Mouse (Mus musculus) kidney, adult 2 months (tissue): ENCODE results near the gene Lrrc4. TPM values are rescaled to one million over a fixed set of nuclear protein-coding genes. Genes with fewer than 3 reads are reported as not detected.

Experiments
- DNase-seq: peaks from one replicate; pipeline ENCODE4 v3.0.0; 2021
- H3K27ac ChIP-seq: fragments of 200-500 bp; 2 replicates; pipeline ENCODE4 v1.5.1; 2012; ENCODE audit warnings: low read depth, low read length, control low read depth, inconsistent platforms; ENCODE audit not compliant: insufficient read depth
- H3K27me3 ChIP-seq: fragments of 200-500 bp; replicated peaks from 2 replicates; pipeline ENCODE4 v1.6.1; 2012; ENCODE audit warnings: mild to moderate bottlenecking, moderate library complexity, low read length, inconsistent platforms; ENCODE audit not compliant: control insufficient read depth, insufficient read depth
- H3K36me3 ChIP-seq: fragments of 200-500 bp; 2 replicates; pipeline ENCODE4 v1.6.1; 2012; ENCODE audit warnings: mild to moderate bottlenecking, moderate library complexity, low read length, inconsistent platforms; ENCODE audit not compliant: control insufficient read depth, insufficient read depth
- H3K4me1 ChIP-seq: fragments of 200-500 bp; 2 replicates; pipeline ENCODE4 v1.6.1; 2011; ENCODE audit warnings: low read length; ENCODE audit not compliant: control insufficient read depth, insufficient read depth
- H3K4me3 ChIP-seq: fragments of 200-500 bp; 2 replicates; pipeline ENCODE4 v1.5.1; 2011; ENCODE audit warnings: mild to moderate bottlenecking, low read depth, low read length, control low read depth; ENCODE audit not compliant: insufficient read depth
- CTCF ChIP-seq: fragments of 200-500 bp; conservative IDR thresholded peaks from 2 replicates; pipeline ENCODE4 v1.5.1; 2011; ENCODE audit warnings: low read depth, mild to moderate bottlenecking, control low read depth, low read length, moderate library complexity, mixed read lengths; ENCODE audit not compliant: insufficient read depth, insufficient read length
- POLR2A ChIP-seq: fragments of 200-500 bp; IDR thresholded peaks from one replicate; pipeline ENCODE4 v1.6.1; 2011; ENCODE audit warnings: low read depth, low read length, control low read depth
- WGBS: fragments of 180-500 bp; shearing (Covaris S2); methylation state at CpG from one replicate; pipeline ENCODE4 v1.1.7; 2018; 5-methylcytosine and 5-hydroxymethylcytosine counted together
- polyA plus RNA-seq: library from polyadenylated mRNA; depleted of rRNA; stranded (reverse); fragments of >200 nt; gene quantifications from 2 replicates; pipeline ENCODE4 v1.2.3, GENCODE M21; 2012

Gene Lrrc4
- polyA plus RNA-seq, 1 experiment: 0.56 TPM

GRCm38 (mm10) chr6:28803678-28804279 is 27.8 kb downstream of the Lrrc4 start:
- no peak overlapping the region for H3K27ac ChIP-seq
- 90% methylated on average over 6 of the region's 6 CpGs for WGBS
- H3K27me3 ChIP-seq: no peaks in the 10 kb centered on the region
- no peaks in the 10 kb centered on the region for H3K36me3 ChIP-seq
- H3K4me3 ChIP-seq: no peak overlapping the region
- no peak for DNase-seq
- TF ChIP-seq CTCF (no peak), POLR2A (no peak)
- no peaks in the 10 kb centered on the region for H3K4me1 ChIP-seq

GRCm38 (mm10) chr6:28800976-28801375 is 30.6 kb downstream of the Lrrc4 start:
- Histone ChIP-seq H3K4me3 (no peak overlapping the region), H3K4me1 (no peaks in the 10 kb centered on the region), H3K27me3 (no peaks in the 10 kb centered on the region), H3K27ac (no peak overlapping the region), H3K36me3 (no peaks in the 10 kb centered on the region)
- TF ChIP-seq POLR2A: no peak
- TF ChIP-seq CTCF: no peak
- 86% methylated on average over 3 of the region's 3 CpGs for WGBS
- DNase-seq: no peak

GRCm38 (mm10) chr6:28799818-28800217 is 31.7 kb downstream of the Lrrc4 start:
- Histone ChIP-seq H3K4me1 (no peaks in the 10 kb centered on the region), H3K36me3 (no peaks in the 10 kb centered on the region), H3K4me3 (no peak overlapping the region), H3K27ac (no peak overlapping the region), H3K27me3 (no peaks in the 10 kb centered on the region)
- DNase-seq: no peak
- TF ChIP-seq POLR2A: no peak
- TF ChIP-seq CTCF: no peak
- WGBS: 85% methylated on average over 2 of the region's 2 CpGs

GRCm38 (mm10) chr6:28795792-28796515 is 35.6 kb downstream of the Lrrc4 start:
- no peak for DNase-seq
- no peak for TF ChIP-seq CTCF
- TF ChIP-seq POLR2A: no peak
- H3K27me3 ChIP-seq: no peaks in the 10 kb centered on the region
- H3K4me3 ChIP-seq: no peak overlapping the region
- no peaks in the 10 kb centered on the region for H3K36me3 ChIP-seq
- 89% methylated on average over 16 of the region's 16 CpGs for WGBS
- no peak overlapping the region for H3K27ac ChIP-seq
- H3K4me1 ChIP-seq: no peaks in the 10 kb centered on the region

- TF ChIP-seq POLR2A (no peak), CTCF (no peak)
- Histone ChIP-seq H3K4me3 (no peak overlapping the region), H3K27ac (no peak overlapping the region), H3K4me1 (no peaks in the 10 kb centered on the region), H3K27me3 (no peaks in the 10 kb centered on the region), H3K36me3 (no peaks in the 10 kb centered on the region)
- no peak for DNase-seq
- 66% methylated on average over 9 of the region's 9 CpGs for WGBS
Measured at GRCm38 (mm10) chr6:28795380-28795779, 36.2 kb downstream of the Lrrc4 start.

- no peaks in the 10 kb centered on the region for H3K27me3 ChIP-seq
- no peaks in the 10 kb centered on the region for H3K4me1 ChIP-seq
- TF ChIP-seq CTCF (no peak), POLR2A (no peak)
- WGBS: 78% methylated on average over 3 of the region's 3 CpGs
- no peak overlapping the region for H3K4me3 ChIP-seq
- DNase-seq: no peak
- no peaks in the 10 kb centered on the region for H3K36me3 ChIP-seq
- no peak overlapping the region for H3K27ac ChIP-seq
Measured at GRCm38 (mm10) chr6:28791809-28792208, 39.7 kb downstream of the Lrrc4 start.

GRCm38 (mm10) chr6:28791183-28791582 is 40.4 kb downstream of the Lrrc4 start:
- TF ChIP-seq POLR2A (no peak), CTCF (no peak)
- Histone ChIP-seq H3K36me3 (no peaks in the 10 kb centered on the region), H3K27ac (no peak overlapping the region), H3K4me3 (no peak overlapping the region), H3K4me1 (no peaks in the 10 kb centered on the region), H3K27me3 (no peaks in the 10 kb centered on the region)
- no peak for DNase-seq
- WGBS: 83% methylated on average over 3 of the region's 3 CpGs
